Mouse (Mus musculus): ENCODE results near the gene Tctn3. TPM values are rescaled to one million over a fixed set of nuclear protein-coding genes. Genes with fewer than 3 reads are reported as not detected.

Tctn3 gene
- polyA plus RNA-seq, 1 experiment, result 13.9 TPM

- H3K27ac ChIP-seq (ENCODE audit: insufficient read depth, low read depth, low read length), result no peak overlapping the region
- no peak for TF ChIP-seq CTCF (IDR thresholded peaks at IDR 0.05; ENCODE audit: low read depth, low read length)
- TF ChIP-seq POLR2A (IDR thresholded peaks at IDR 0.05; ENCODE audit: borderline replicate concordance, low read depth, low read length), result no peak
- peaks cover 54% of the 10 kb centered on the region for H3K4me1 ChIP-seq (ENCODE audit: control insufficient read depth, insufficient read depth, low read length)
- no peak overlapping the region for H3K4me3 ChIP-seq (ENCODE audit: insufficient read depth, low read length)
Measured at GRCm38 (mm10) chr19:40646379-40646778, 34.3 kb upstream of the Tctn3 start.

- Histone ChIP-seq H3K4me3 (ENCODE audit: insufficient read depth, low read length) (no peak overlapping the region), H3K4me1 (ENCODE audit: control insufficient read depth, insufficient read depth, low read length) (peaks cover 59% of the 10 kb centered on the region), H3K27ac (ENCODE audit: insufficient read depth, low read depth, low read length) (no peak overlapping the region)
- TF ChIP-seq POLR2A (IDR thresholded peaks at IDR 0.05; ENCODE audit: borderline replicate concordance, low read depth, low read length) (no peak), CTCF (IDR thresholded peaks at IDR 0.05; ENCODE audit: low read depth, low read length) (no peak)
Measured at GRCm38 (mm10) chr19:40643846-40644245, 31.8 kb upstream of the Tctn3 start.

- no peak overlapping the region for H3K4me3 ChIP-seq (ENCODE audit: insufficient read depth, low read length)
- H3K27ac ChIP-seq (ENCODE audit: insufficient read depth, low read depth, low read length), result peak overlapping the region; percentile 99
- TF ChIP-seq POLR2A (IDR thresholded peaks at IDR 0.05; ENCODE audit: borderline replicate concordance, low read depth, low read length) (no peak), CTCF (IDR thresholded peaks at IDR 0.05; ENCODE audit: low read depth, low read length) (no peak)
- peaks cover 54% of the 10 kb centered on the region for H3K4me1 ChIP-seq (ENCODE audit: control insufficient read depth, insufficient read depth, low read length)
Measured at GRCm38 (mm10) chr19:40640799-40641198, 28.8 kb upstream of the Tctn3 start.

- peak overlapping the region; percentile 99 for H3K27ac ChIP-seq (ENCODE audit: insufficient read depth, low read depth, low read length)
Measured at GRCm38 (mm10) chr19:40639729-40640304, 27.8 kb upstream of the Tctn3 start.

GRCm38 (mm10) chr19:40638582-40638981 lies 26.5 kb upstream of the Tctn3 start:
- H3K27ac ChIP-seq (ENCODE audit: insufficient read depth, low read depth, low read length), result peak overlapping the region; percentile 99
- H3K4me3 ChIP-seq (ENCODE audit: insufficient read depth, low read length), result no peak overlapping the region
- TF ChIP-seq POLR2A (IDR thresholded peaks at IDR 0.05; ENCODE audit: borderline replicate concordance, low read depth, low read length), result no peak
- peaks cover 49% of the 10 kb centered on the region for H3K4me1 ChIP-seq (ENCODE audit: control insufficient read depth, insufficient read depth, low read length)

More at GRCm38 (mm10) chr19:40639729-40640304, 27.8 kb upstream of the Tctn3 start:
- TF ChIP-seq POLR2A (IDR thresholded peaks at IDR 0.05; ENCODE audit: borderline replicate concordance, low read depth, low read length), result no peak
- TF ChIP-seq CTCF (IDR thresholded peaks at IDR 0.05; ENCODE audit: low read depth, low read length), result no peak
- Histone ChIP-seq H3K4me3 (ENCODE audit: insufficient read depth, low read length) (no peak overlapping the region), H3K4me1 (ENCODE audit: control insufficient read depth, insufficient read depth, low read length) (peaks cover 54% of the 10 kb centered on the region)

GRCm38 (mm10) chr19:40637601-40638000 lies 25.6 kb upstream of the Tctn3 start:
- Histone ChIP-seq H3K27ac (ENCODE audit: insufficient read depth, low read depth, low read length) (peak overlapping the region; percentile 99), H3K4me3 (ENCODE audit: insufficient read depth, low read length) (no peak overlapping the region), H3K4me1 (ENCODE audit: control insufficient read depth, insufficient read depth, low read length) (peaks cover 49% of the 10 kb centered on the region)
- TF ChIP-seq CTCF (IDR thresholded peaks at IDR 0.05; ENCODE audit: low read depth, low read length) (no peak), POLR2A (IDR thresholded peaks at IDR 0.05; ENCODE audit: borderline replicate concordance, low read depth, low read length) (no peak)

GRCm38 (mm10) chr19:40637091-40637490 lies 25.1 kb upstream of the Tctn3 start:
- no peak overlapping the region for H3K4me3 ChIP-seq (ENCODE audit: insufficient read depth, low read length)
- peak overlapping the region; percentile 99 for H3K27ac ChIP-seq (ENCODE audit: insufficient read depth, low read depth, low read length)
- TF ChIP-seq POLR2A (IDR thresholded peaks at IDR 0.05; ENCODE audit: borderline replicate concordance, low read depth, low read length) (no peak), CTCF (IDR thresholded peaks at IDR 0.05; ENCODE audit: low read depth, low read length) (no peak)
- H3K4me1 ChIP-seq (ENCODE audit: control insufficient read depth, insufficient read depth, low read length), result peaks cover 53% of the 10 kb centered on the region

- no peak overlapping the region for H3K27ac ChIP-seq (ENCODE audit: insufficient read depth, low read depth, low read length)
- peaks cover 46% of the 10 kb centered on the region for H3K4me1 ChIP-seq (ENCODE audit: control insufficient read depth, insufficient read depth, low read length)
- no peak overlapping the region for H3K4me3 ChIP-seq (ENCODE audit: insufficient read depth, low read length)
- TF ChIP-seq CTCF (IDR thresholded peaks at IDR 0.05; ENCODE audit: low read depth, low read length) (no peak), POLR2A (IDR thresholded peaks at IDR 0.05; ENCODE audit: borderline replicate concordance, low read depth, low read length) (no peak)
Measured at GRCm38 (mm10) chr19:40633144-40633543, 21.1 kb upstream of the Tctn3 start.

- peaks cover 46% of the 10 kb centered on the region for H3K4me1 ChIP-seq (ENCODE audit: control insufficient read depth, insufficient read depth, low read length)
- H3K4me3 ChIP-seq (ENCODE audit: insufficient read depth, low read length), result no peak overlapping the region
- H3K27ac ChIP-seq (ENCODE audit: insufficient read depth, low read depth, low read length), result no peak overlapping the region
- no peak for TF ChIP-seq CTCF (IDR thresholded peaks at IDR 0.05; ENCODE audit: low read depth, low read length)
- TF ChIP-seq POLR2A (IDR thresholded peaks at IDR 0.05; ENCODE audit: borderline replicate concordance, low read depth, low read length), result no peak
Measured at GRCm38 (mm10) chr19:40632668-40633067, 20.6 kb upstream of the Tctn3 start.

GRCm38 (mm10) chr19:40632193-40632592 lies 20.2 kb upstream of the Tctn3 start:
- Histone ChIP-seq H3K4me1 (ENCODE audit: control insufficient read depth, insufficient read depth, low read length) (peaks cover 43% of the 10 kb centered on the region), H3K4me3 (ENCODE audit: insufficient read depth, low read length) (no peak overlapping the region), H3K27ac (ENCODE audit: insufficient read depth, low read depth, low read length) (peak overlapping the region; percentile 100)
- TF ChIP-seq POLR2A (IDR thresholded peaks at IDR 0.05; ENCODE audit: borderline replicate concordance, low read depth, low read length) (no peak), CTCF (IDR thresholded peaks at IDR 0.05; ENCODE audit: low read depth, low read length) (no peak)

All from bone marrow macrophage, adult 2 months (primary cell).